Mouse (Mus musculus) urinary bladder, postnatal 14 days (tissue): ENCODE results near the gene Celf6.

Experiments used
- DNase-seq: peaks from one replicate; pipeline ENCODE4 v3.0.0; 2021; ENCODE audit warnings: low spot score

Gene Celf6

DNA sequence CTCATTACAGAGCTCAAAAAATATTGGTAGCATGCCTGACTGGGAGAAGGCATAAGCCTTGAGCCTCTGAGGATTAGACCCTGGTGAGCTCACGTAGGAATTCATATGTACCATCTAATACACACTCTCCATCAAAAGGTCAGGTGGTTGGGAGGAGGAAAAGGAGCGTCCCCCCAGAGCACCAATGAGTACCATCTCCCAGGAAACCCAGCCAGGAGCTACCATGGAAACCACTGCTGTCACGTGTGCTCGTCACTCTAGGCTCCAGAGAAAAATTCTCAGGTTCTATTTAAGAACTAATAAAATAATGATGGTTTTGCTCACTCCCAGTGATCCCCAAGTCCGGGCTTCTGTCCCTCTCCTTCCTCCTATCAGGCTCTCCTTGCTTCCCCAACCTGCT, 10.5 kb downstream of the Celf6 start:
- DNase-seq, result no peak

DNA sequence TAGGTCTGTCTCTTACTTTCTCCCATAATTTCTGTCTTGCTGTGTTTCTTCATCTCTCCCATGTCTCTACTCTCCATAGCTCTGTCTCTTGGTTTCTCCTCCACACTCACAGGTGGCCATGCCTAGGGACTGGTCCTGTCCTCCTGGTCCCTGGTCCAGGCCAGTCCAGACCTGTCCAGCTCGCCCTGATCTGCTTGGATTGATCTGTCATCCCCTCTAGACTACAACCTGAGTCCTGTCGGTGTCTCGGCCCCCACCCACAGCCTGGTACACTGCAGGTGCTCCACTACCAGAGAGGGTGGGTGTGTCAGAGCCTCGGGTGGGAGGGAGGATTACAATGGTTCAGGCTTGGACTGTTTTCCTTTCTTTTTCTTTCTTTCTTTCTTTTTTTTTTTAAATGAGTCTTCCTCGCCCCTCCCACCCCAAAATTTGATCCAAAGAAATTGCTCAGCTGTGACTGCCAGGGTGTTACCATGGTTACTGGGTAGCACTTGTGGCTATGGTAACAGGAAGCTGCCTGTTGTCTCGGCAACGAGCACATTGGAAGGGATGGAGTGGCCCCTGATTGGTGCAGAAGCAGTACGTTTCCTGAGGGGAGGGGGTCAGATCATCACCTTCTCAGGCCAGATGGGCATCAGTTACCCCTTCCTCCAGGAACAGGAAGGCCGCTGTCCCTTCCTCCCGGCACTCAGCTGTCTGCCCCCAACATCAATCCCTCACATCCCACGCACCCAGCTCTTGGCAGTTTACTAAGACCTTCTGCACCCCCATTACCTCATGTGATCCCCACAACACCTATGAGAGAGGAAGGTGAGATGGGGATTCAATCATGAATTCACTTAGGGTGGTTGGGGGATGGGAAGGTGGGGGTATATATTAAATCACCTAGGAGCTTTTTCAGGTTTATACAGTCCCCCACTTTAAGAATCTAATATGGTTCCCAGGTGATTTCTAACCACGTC, 11.3 kb downstream of the Celf6 start:
- DNase-seq, result no peak

DNA sequence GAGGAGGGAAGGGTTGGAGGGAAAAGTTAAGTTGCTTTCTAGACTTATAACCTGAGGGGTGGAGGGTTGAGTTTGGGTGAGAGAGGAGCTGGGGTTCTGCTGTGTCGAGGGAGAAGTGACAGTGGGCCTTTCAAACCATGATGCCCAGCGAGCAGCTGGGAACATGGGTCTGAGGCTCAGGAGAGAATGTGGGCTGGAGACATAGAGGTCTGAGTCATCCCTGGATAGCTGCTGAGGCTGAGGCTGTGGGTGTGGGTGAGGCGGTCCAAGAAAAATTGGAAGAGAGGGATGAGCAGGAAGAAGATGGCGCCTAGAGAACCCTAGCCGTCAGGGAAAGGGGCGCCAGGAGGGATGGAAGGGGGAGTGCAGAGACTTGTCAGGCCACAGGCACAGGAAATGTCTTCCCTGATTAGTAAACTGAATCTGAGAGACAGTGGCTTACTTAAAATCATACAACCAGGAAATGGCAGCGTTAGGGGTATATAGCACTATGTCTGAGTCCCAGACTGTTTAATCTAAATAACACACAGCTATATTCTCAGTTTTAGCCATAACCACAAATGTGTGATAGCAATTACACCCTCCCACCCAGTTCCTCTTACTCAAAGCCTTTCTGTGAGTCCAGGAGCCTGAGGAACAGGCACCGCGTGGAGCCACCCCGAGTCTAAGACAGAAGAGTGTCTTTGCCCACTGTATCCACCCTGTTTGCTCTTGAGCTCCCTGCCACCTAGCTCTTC, 12.2 kb downstream of the Celf6 start:
- DNase-seq, result no peak

DNA sequence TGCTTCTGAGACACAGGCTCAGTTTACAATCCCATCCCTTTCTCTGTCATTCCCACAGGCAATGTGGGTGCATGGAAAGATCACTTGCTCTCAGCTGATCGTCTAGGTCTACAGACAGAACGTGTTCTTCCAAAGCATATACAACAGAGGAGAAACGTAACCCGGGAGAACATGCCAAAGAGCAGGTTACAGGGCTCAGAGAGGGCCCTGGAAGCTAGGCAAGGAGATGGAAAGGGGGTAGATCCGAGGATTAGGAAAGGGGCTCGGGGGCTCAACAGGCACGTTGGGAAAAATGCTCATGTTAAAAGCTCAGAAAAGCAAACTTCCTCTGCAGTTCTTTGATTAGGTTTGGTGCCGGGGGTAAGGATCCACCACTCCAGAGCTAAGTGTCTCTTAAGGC, 23.9 kb downstream of the Celf6 start:
- no peak for DNase-seq

- no peak for DNase-seq
These were observed 28.2 kb downstream of the Celf6 start for GRCm38 (mm10) chr9:59605967-59606366.

- no peak for DNase-seq
These were observed 33.2 kb downstream of the Celf6 start for GRCm38 (mm10) chr9:59610950-59611349.

DNA sequence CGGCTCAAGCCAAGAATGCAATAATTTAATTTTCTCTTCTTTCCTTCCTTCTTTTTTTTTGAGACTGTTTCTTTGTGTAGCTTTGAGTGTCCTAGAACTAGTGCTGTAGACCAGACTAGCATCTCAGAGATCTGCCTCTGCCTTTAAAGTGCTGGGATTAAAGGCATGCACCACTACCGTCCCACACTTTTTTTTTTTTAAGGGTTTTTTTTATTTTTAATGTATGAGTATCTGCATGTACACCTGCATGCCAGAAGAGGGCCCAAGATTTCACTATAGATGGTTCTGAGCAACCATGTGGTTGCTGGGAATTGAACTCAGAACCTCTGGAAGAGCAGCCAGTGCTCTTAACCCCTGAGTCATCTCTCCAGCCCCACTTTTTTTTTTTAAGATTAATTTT, 38.1 kb downstream of the Celf6 start:
- DNase-seq, result no peak

DNA sequence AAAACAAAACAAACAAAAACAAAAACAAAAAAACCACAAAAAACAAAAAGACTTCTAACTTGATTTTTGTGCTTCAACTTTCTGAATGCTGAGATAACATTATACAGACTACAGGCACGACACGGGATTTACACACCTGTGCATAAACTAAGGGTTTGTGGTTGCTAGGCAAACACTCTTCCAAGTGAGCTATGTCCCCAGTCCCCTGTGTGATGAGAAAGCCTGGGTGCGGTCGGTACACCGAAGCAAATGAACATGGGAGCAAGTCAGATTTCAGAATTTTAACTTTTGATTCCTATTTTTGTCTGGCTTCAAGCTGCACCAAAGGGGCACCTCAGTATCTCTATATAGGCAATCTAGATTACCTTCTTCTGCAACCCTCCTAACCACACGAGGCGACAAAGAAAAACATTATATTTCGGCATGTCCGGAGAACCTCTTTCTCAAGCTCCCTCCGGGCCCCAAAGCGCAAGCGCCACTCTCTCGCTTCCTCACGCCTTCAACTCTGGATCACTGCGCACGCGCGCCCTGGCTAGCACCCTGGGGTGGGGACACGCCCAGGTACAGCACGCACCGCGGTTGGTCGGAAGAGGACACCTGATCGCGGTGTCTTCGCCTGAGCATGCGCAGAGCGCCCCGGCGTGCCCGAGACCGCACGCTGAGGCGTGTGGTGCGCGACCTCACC, 39.0 kb downstream of the Celf6 start, which contains the start of gene Parp6:
Gene Parp6, plus strand, starts transcription at position 663 of the 685 bp plus-strand sequence.
- DNase-seq, result peak; percentile 100

DNA sequence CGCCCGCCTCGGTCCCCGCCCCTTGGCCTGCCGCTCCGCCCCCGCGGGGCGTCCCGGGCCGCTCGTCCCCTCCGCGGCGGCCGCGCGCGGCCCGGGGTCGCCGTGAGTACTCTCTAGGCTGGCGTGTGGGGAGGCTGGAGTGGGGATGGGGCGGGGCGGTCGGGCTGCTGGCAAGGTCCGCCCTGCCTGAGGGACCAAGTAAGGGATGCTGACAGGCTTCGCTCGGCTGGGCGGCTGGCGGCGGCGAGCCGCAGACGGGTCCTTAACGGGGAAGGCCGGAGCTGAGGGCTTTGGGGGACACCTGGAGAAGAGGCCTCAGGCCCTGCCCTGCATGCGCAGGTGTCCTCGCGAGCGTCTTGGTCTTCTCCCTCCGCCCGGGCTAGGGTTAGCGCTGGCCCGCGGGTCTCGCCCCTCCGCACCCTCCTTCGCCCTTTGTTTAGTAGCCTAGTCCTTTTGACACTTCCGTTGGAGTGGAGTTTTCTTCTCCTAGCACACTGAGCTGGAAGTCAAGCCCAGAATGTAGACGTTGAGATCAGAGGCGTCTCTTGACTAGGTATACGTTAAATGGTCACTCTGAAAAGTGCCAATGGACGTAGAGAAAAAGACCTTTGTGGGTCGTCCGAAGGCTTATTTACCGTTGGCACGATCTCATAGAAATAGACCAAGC, 39.7 kb downstream of the Celf6 start:
- DNase-seq, result no peak

- DNase-seq, result no peak
These were observed 60.7 kb downstream of the Celf6 start for GRCm38 (mm10) chr9:59638372-59638771.

DNA sequence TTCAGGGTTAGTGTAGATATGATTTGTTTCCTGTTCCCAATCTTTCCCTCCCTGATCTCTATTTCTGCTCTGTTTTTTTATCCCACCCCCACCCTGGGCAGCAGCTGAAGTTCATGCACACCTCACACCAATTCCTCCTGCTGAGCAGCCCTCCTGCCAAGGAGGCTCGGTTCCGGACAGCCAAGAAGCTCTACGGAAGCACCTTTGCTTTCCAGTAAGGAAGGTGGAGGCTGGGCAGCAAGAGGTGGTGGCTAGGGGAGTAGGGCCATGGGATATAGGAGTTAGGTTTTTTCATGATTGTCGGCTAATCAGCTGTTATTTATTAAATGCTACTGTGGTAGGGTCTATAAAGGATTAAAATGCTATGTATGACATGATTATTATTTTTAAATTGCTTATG, 62.2 kb downstream of the Celf6 start:
- no peak for DNase-seq

DNA sequence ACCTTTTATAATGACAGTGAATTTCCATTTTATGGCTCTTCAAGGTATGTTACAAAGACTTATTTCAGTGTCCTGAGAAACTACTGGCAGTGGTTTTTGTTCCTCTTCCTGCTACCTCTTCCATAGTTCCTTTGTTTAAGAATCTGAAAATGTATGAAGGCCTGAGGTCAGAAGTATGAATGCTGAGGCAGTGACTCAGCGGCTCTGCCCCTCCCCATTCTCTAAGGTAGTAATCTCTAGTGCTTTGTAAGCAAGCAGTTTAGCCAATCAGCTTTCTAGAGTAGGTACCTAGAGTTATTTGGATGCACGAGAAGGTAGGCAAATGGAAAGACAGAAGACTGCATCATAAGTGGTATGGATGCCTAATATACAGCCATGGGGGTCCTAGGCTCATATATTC, 63.6 kb downstream of the Celf6 start:
- DNase-seq, result no peak

- DNase-seq, result no peak
These were observed 72.2 kb downstream of the Celf6 start for GRCm38 (mm10) chr9:59649911-59650310.

GRCm38 (mm10) chr9:59653371-59653770, 75.7 kb downstream of the Celf6 start:
- DNase-seq, result peak; percentile 63

DNA sequence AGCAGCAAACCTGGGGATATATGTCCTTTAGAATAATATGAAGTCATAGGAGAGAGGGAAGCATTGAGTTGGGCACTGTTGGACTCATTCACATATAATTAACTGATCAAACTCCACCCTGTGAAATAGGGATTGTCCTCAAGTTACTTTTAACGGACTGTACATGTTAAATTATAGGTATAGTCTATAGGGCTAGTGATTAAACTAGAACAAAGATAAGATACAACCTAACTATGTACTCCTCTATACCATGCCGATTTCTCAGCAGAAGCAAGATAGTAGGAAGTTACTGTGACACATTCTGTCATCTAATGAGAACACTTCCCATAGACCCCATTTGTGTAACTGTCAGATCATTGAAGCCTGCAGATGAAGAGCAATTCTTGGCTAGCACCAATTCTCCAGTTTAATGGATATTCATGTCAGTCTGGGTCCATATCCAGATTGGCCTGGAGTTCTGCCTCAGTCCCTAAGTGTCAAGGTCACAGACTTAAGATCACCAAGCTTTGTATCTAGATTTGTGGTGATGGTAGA, 76.8 kb downstream of the Celf6 start:
- no peak for DNase-seq

- DNase-seq, result peak; percentile 99
These were observed 78.4 kb downstream of the Celf6 start, which contains the start of gene Pkm for GRCm38 (mm10) chr9:59655958-59656634. Pkm (plus strand) TSS chr9:59656368.
